Mouse (Mus musculus) cerebellum, adult 8-10 months (tissue): ENCODE results near the gene Lamb1.

Source experiments
- DNase-seq: peaks from one replicate; pipeline ENCODE4 v3.0.0; 2022

Lamb1 gene

DNA sequence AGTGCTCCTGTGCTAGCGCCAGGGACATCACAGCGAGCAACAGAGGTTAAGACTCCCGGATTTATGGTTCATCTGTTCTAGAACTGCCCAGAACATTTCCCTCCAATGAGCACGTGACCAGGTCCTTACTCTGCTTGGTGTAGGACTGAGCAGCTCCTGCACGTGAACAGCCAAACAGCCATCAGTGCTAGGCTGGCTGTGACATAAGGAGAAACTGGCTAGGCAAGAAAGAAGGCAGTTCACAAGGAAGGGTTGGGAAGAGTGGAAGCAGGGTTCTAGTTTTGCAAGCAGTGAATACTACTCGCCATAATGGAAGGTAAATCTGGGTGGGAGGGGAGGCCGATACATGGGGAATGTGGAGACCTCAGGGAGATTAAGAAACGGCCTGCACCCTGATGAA is 10.1 kb upstream of the Lamb1 start:
- no peak for DNase-seq

- DNase-seq, result no peak
These were observed 8.7 kb upstream of the Lamb1 start for GRCm38 (mm10) chr12:31256121-31256903.

- DNase-seq, result no peak
These were observed 3.2 kb upstream of the Lamb1 start for GRCm38 (mm10) chr12:31261882-31262281.

DNA sequence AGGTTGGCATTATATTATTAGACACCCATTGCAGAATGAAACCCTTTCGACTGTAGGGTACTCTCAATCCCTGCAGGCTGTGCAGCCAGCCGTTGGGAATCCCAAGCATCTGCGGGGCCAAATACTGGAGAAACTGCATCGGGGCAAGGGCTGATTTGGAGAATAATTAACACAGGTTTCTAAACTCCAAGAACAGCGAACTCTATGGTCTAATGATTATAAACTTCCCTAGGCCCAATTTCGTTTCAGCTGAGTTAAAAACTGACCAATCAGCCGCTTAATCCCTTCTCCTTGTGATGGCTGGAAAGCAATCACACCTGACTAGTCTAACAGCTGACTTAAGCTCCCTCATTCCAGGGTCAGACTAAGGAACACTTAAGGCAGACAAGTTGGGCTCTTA is 1.1 kb upstream of the Lamb1 start:
- DNase-seq, result no peak

- DNase-seq, result no peak
These were observed 843 bp downstream of the Lamb1 start for GRCm38 (mm10) chr12:31265722-31266431.

DNA sequence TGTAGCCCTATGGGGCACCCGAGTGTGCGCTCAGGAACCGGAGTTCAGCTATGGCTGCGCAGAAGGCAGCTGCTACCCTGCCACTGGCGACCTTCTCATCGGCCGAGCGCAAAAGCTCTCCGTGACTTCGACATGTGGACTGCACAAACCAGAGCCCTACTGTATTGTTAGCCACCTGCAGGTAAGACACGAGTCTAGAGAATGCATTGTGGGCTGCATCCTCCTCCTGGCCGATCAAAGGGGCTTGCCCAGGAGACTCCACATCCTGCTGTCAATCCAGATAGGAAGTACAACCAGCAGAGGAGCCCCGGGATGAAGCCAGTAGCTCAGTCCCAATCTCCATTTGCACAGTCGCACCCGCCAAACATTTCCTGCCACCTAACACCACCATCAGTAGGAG is 1.7 kb downstream of the Lamb1 start:
- DNase-seq, result no peak

DNA sequence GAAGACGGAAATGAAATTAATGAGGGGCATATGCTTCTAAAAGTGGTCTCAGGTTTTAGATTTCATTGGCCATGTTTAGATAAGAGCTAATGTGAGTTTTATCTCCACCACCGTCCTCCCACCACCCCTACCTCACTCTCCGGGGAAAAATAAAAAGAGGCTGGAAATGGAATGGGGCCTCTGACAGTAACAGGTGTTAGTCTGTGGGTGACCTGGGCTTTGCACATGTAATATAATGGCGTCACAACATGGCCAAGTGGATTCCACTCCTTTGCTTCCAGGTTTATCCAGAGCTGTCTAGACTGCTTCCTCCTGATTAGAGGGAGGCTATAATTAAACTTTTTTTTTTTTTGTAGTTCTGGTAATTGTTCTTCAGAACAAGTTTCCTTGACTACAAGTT is 2.3 kb downstream of the Lamb1 start:
- no peak for DNase-seq

- DNase-seq, result no peak
These were observed 3.3 kb downstream of the Lamb1 start for GRCm38 (mm10) chr12:31268315-31268714.

DNA sequence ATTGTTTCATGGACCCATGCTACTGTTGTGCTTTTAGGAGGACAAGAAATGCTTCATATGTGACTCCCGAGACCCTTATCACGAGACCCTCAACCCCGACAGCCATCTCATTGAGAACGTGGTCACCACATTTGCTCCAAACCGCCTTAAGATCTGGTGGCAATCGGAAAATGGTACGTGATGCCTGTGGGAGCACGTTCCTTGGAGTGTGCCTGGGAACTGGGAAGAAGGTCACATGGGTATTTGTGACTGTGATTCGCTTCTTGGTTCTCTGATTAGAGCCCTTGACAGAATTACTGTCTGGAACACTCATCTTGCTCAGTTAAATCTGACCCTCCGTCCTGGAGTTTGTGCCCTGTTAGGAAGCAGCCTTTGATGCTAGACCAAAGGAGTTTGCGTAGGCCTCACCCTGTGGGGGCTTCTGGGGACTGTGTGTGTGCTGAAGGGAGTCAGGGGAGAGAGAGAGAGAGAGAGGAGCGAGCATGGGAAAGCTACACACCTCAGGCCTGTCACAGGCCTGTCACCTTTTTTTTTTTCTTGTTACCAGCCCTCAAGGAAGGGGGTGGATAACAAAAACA is 4.1 kb downstream of the Lamb1 start:
- DNase-seq, result no peak

DNA sequence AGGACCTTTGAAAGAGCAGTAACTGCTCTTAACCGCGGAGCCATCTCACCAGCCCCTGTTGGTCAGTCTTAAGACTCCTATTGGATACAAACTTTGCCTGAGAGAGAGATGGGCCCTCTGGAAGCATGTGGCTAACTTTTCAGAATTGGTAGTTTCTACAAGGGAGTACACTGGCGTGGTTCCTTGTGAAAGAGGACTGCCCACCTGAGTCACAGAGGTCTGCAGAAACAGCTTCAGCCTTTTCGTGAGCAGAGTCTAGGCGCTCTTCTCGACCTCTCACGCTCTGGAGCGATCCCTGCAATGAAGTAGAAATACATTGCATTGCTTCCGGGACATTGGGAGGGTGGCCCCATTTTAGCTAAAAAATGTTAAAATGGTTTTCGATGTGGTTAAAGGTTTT is 5.3 kb downstream of the Lamb1 start:
- DNase-seq, result no peak

DNA sequence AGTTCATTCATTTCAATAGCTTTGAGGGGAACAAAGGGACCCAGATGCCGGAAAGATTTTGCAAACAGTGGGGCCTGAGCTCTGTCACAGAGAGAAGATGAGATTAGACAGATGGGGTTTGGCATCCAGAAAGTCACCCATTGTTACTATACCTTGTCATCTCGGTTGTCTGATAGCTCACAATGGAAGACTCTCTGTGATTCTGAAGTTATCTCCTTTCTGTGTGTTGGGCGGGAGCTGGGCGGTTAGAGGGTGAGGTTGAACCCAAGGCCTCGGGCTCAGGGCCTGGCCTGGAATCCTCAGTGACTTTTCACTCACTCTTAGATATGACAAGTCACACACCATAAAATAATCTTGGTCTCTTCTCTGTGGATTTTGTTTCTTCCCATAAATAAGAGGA is 5.7 kb downstream of the Lamb1 start:
- no peak for DNase-seq

- DNase-seq, result no peak
These were observed 6.5 kb downstream of the Lamb1 start for GRCm38 (mm10) chr12:31271361-31272011.

DNA sequence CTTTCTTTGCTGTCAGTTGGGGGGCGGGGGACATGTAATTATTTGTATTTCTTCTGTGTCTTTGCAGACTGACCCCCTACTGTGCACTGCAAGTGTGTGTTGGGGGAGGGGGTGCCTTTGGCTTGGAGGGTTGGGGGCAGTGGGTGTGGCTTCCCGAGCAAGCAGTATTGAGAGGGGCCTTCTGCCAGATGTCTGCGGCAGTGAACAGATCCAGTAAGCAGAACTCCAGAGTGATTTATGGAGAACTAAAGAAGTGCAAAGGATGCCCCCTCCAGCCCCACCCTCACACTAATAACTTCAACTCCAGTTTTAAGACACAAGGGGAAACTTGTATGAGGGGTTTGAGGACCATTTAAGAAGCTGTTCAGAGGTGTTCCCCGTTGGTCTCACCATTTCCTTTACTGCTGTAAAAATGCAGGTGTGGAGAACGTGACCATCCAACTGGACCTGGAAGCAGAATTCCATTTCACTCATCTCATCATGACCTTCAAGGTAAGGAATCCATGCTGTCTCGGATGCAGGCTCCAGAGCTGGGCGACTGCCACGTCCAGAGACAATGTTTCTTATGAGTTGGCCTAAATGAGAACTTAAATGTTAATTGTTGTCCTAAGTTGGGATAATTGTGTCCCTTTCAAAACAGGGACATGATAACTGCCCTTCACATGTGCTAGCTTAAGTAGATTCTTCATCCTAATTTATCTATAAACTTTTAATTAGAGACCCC is 7.1 kb downstream of the Lamb1 start:
- no peak for DNase-seq

DNA sequence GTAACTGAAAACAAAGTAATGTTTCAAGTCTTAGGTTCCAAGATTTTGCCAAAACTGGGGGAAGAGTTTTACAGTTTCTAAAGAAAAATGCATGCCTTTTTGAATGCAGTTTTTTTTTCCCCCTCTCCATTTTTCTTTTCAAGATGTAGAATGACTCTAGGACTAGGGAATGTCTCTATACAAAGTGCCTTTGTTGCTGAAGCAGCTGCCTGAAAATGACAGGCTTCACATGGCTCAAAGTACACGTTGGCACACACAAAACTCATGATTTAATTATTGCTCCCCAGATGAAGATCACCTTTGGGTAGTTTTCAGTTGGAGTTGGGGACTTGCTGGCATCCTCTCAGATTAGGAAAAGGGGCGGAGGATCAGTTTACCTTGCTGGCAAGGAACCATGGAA is 7.8 kb downstream of the Lamb1 start:
- no peak for DNase-seq

- DNase-seq, result no peak
These were observed 8.6 kb downstream of the Lamb1 start for GRCm38 (mm10) chr12:31273646-31274045.

- DNase-seq, result no peak
These were observed 10.4 kb downstream of the Lamb1 start for GRCm38 (mm10) chr12:31275411-31275810.

- no peak for DNase-seq
These were observed 13.2 kb downstream of the Lamb1 start for GRCm38 (mm10) chr12:31278270-31278669.

- no peak for DNase-seq
These were observed 15.3 kb downstream of the Lamb1 start for GRCm38 (mm10) chr12:31280318-31280717.

DNA sequence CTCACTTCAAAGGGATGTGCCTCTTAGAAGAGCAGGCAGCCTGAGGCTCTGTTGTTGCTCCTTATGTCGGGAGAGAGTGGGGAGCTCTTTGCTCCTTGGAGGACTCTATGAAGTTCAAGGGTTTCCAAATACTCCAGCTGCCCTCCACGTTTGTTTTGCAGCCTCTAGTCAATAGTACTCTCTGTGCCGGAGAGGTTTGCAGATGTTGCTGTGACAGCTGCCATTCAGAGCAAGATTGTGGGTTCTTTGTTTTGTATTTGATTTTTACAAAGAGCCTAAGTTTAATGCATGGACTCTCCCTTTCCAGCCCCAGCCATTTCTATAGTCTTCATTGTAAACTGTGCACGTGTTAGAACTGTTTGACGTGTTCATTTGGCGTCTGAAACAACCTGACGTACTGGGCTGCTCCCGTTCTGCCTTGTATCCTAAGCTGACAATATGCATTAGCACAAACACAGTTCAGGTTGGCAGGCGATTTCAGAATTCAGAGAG is 16.1 kb downstream of the Lamb1 start:
- no peak for DNase-seq

- no peak for DNase-seq
These were observed 17.2 kb downstream of the Lamb1 start for GRCm38 (mm10) chr12:31282241-31282640.

- DNase-seq, result no peak
These were observed 18.1 kb downstream of the Lamb1 start for GRCm38 (mm10) chr12:31283131-31283530.

DNA sequence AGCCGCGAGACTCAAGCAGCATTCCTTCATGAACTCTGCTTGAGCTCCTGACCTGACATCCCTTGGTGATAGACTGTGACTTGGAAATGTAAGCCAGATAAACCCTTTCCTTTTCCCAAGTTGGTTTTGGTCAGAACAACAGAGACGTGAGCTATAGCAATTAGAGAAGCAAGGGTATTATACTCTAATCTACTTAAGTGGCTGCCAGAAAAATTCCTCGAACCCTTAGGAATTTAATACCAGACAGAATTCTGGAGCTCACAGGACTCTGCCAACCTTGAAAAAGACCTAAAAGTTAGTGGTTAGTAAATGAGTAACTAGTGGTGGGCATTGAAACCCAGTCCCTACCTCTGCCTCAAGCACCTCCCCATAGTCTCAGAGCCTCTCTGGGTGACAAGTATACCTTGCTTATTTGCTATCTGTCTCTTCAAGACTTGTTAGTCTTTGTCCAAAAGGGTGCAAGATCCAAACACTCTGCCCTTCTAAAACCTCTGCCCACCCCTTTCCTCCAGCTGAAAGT is 18.6 kb downstream of the Lamb1 start:
- DNase-seq, result no peak

- DNase-seq, result no peak
These were observed 24.0 kb downstream of the Lamb1 start for GRCm38 (mm10) chr12:31289046-31289445.
